Mouse (Mus musculus) limb, embryonic 15.5 days (tissue): ENCODE results near the gene Ppia. TPM values are rescaled to one million over a fixed set of nuclear protein-coding genes. Genes with fewer than 3 reads are reported as not detected.

Source experiments
- ATAC-seq: fragments of 200-750 bp; cut with Nextera tagmentation; 2 replicates; pipeline ENCODE4 v1.8.0; 2017; ENCODE audit warnings: low read depth, moderate TSS enrichment; ENCODE audit not compliant: insufficient number of reproducible peaks, low FRiP score, low TSS enrichment
- H3K27ac ChIP-seq: fragments of 300-500 bp; sonication (generic); 2 replicates; pipeline ENCODE4 v1.5.1; 2015; ENCODE audit warnings: moderate library complexity, mild to moderate bottlenecking, inconsistent platforms
- H3K27me3 ChIP-seq: fragments of 300-500 bp; sonication (generic); 2 replicates; pipeline ENCODE4 v1.6.1; 2015; ENCODE audit warnings: inconsistent platforms
- H3K36me3 ChIP-seq: fragments of 300-500 bp; sonication (generic); 2 replicates; pipeline ENCODE4 v1.6.1; 2015; ENCODE audit warnings: inconsistent platforms
- H3K4me1 ChIP-seq: fragments of 300-500 bp; sonication (generic); 2 replicates; pipeline ENCODE4 v1.6.1; 2015; ENCODE audit warnings: inconsistent platforms
- H3K4me2 ChIP-seq: fragments of 300-500 bp; sonication (generic); 2 replicates; pipeline ENCODE4 v1.6.1; 2015; ENCODE audit warnings: mild to moderate bottlenecking, inconsistent platforms
- H3K4me3 ChIP-seq: fragments of 300-500 bp; sonication (generic); 2 replicates; pipeline ENCODE4 v1.5.1; 2015; ENCODE audit warnings: mild to moderate bottlenecking, inconsistent platforms
- H3K9ac ChIP-seq: fragments of 300-500 bp; sonication (generic); 2 replicates; pipeline ENCODE4 v1.6.1; 2015; ENCODE audit warnings: inconsistent platforms
- H3K9me3 ChIP-seq: fragments of 300-500 bp; sonication (generic); 2 replicates; pipeline ENCODE4 v1.6.1; 2016; ENCODE audit warnings: inconsistent platforms
- WGBS: fragments of 180-500 bp; shearing (Covaris S2); methylation state at CpG from one replicate; pipeline ENCODE4 v1.1.7; 2015; 5-methylcytosine and 5-hydroxymethylcytosine counted together
- polyA plus RNA-seq: library from polyadenylated mRNA; unstranded; fragments of >200 nt; fragmentation: Nextera tagmentation; extraction: Ambion mirVana; gene quantifications from 2 replicates; pipeline ENCODE4 v1.2.1, GENCODE M21; 2015

Ppia gene
- polyA plus RNA-seq, 1 experiment from 2014 or later = 4,412 TPM

DNA sequence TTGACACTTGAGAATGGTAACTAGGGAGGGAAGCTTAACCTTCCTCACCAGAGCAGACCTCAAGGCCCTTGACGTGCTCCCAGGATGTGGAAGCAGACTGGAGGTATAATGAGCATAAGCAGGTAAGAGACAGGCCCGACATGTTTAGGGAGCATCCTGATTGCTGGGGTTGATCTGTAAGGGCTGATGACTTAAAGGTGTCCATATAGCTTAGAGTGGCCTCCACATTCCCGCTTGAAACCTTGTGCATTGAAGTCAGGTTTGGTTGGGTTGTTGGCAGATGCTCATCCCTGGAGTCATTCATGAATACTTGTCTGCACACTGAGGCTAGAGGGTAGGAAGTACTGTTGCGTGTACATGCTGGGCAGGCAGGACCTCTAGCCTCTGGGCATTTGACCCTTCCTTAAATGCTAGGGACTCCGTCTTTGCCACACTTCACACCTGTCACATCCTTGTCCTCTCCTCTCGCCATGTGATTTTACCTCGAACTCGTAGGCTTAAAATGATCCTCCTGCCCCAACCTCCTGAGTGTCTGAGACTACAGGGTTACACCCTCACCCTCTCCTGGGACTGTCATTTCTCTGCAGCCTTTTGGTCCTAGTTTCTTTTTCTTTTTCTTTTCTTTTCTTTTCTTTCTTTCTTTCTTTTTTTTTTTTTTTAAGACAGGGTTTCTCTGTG lies 24.7 kb upstream of the Ppia start:
- ATAC-seq = no peak
- Histone ChIP-seq H3K9ac (peak overlapping the region; percentile 67; the same call in 1 of the 2 replicates), H3K36me3 (peaks cover 25% of the 10 kb centered on the region), H3K27ac (no peak overlapping the region), H3K9me3 (no peaks in the 10 kb centered on the region), H3K4me3 (peak overlapping the region; percentile 84), H3K27me3 (no peaks in the 10 kb centered on the region), H3K4me1 (peaks cover 25% of the 10 kb centered on the region), H3K4me2 (peak overlapping the region; percentile 89)
- 79% methylated on average over 8 of the region's 8 CpGs for WGBS

- Histone ChIP-seq H3K4me1 (peaks cover 25% of the 10 kb centered on the region), H3K9me3 (no peaks in the 10 kb centered on the region), H3K4me2 (no peak overlapping the region), H3K36me3 (peaks cover 34% of the 10 kb centered on the region), H3K27ac (no peak overlapping the region), H3K27me3 (no peaks in the 10 kb centered on the region), H3K9ac (no peak overlapping the region), H3K4me3 (no peak overlapping the region)
- 83% methylated on average over 8 of the region's 8 CpGs for WGBS
- ATAC-seq = no peak
Observed at GRCm38 (mm10) chr11:6391516-6392276, 23.5 kb upstream of the Ppia start.

GRCm38 (mm10) chr11:6392857-6393256 lies 22.4 kb upstream of the Ppia start:
- H3K4me1 ChIP-seq = peaks cover 25% of the 10 kb centered on the region
- H3K27me3 ChIP-seq = no peaks in the 10 kb centered on the region
- no peak overlapping the region for H3K9ac ChIP-seq
- no peak overlapping the region for H3K4me3 ChIP-seq
- H3K4me2 ChIP-seq = no peak overlapping the region
- H3K9me3 ChIP-seq = no peaks in the 10 kb centered on the region
- 81% methylated on average over 6 of the region's 6 CpGs for WGBS
- H3K36me3 ChIP-seq = peaks cover 45% of the 10 kb centered on the region
- H3K27ac ChIP-seq = no peak overlapping the region
- no peak for ATAC-seq

DNA sequence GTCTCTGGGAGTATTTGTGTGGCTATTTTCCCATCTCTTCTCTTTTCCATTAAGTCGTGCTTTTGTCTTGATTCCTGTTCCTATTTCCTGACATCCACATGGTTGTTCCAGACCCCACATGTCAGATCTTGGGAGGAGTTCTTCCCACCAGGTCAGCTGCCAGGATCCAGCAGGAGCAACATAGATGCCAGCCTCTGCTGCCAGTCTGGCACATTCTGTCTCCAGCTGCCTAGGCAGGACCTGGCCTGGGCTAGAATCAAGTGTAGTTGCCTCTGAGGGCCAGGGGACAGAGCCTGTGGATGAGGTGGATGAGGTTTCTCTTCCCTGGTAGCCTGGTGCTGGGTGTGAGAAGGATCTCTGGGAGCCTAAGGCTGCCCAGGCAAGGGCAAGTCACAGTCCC lies 21.4 kb upstream of the Ppia start:
- peaks cover 55% of the 10 kb centered on the region for H3K36me3 ChIP-seq
- no peak overlapping the region for H3K4me2 ChIP-seq
- ATAC-seq = no peak
- no peak overlapping the region for H3K27ac ChIP-seq
- 93% methylated on average over 1 of the region's 1 CpGs for WGBS
- H3K9me3 ChIP-seq = no peaks in the 10 kb centered on the region
- H3K9ac ChIP-seq = no peak overlapping the region
- peaks cover 25% of the 10 kb centered on the region for H3K4me1 ChIP-seq
- no peak overlapping the region for H3K4me3 ChIP-seq
- H3K27me3 ChIP-seq = no peaks in the 10 kb centered on the region

- H3K27ac ChIP-seq = no peak overlapping the region
- no peak for ATAC-seq
- 88% methylated on average over 5 of the region's 5 CpGs for WGBS
- H3K4me1 ChIP-seq = peaks cover 14% of the 10 kb centered on the region
- no peak overlapping the region for H3K4me2 ChIP-seq
- H3K9me3 ChIP-seq = no peaks in the 10 kb centered on the region
- H3K27me3 ChIP-seq = no peaks in the 10 kb centered on the region
- no peak overlapping the region for H3K4me3 ChIP-seq
- no peak overlapping the region for H3K9ac ChIP-seq
- peaks cover 71% of the 10 kb centered on the region for H3K36me3 ChIP-seq
Observed at GRCm38 (mm10) chr11:6395565-6395964, 19.7 kb upstream of the Ppia start.

GRCm38 (mm10) chr11:6398141-6398540 lies 17.1 kb upstream of the Ppia start:
- H3K27ac ChIP-seq = no peak overlapping the region
- ATAC-seq = no peak
- H3K9me3 ChIP-seq = no peaks in the 10 kb centered on the region
- H3K4me1 ChIP-seq = 0 out of 2 replicates have a peak, but pooled peaks cover 5% of the 10 kb centered on the region
- H3K36me3 ChIP-seq = peaks cover 89% of the 10 kb centered on the region
- H3K4me3 ChIP-seq = no peak overlapping the region
- no peaks in the 10 kb centered on the region for H3K27me3 ChIP-seq
- 88% methylated on average over 10 of the region's 10 CpGs for WGBS
- no peak overlapping the region for H3K9ac ChIP-seq
- no peak overlapping the region for H3K4me2 ChIP-seq

DNA sequence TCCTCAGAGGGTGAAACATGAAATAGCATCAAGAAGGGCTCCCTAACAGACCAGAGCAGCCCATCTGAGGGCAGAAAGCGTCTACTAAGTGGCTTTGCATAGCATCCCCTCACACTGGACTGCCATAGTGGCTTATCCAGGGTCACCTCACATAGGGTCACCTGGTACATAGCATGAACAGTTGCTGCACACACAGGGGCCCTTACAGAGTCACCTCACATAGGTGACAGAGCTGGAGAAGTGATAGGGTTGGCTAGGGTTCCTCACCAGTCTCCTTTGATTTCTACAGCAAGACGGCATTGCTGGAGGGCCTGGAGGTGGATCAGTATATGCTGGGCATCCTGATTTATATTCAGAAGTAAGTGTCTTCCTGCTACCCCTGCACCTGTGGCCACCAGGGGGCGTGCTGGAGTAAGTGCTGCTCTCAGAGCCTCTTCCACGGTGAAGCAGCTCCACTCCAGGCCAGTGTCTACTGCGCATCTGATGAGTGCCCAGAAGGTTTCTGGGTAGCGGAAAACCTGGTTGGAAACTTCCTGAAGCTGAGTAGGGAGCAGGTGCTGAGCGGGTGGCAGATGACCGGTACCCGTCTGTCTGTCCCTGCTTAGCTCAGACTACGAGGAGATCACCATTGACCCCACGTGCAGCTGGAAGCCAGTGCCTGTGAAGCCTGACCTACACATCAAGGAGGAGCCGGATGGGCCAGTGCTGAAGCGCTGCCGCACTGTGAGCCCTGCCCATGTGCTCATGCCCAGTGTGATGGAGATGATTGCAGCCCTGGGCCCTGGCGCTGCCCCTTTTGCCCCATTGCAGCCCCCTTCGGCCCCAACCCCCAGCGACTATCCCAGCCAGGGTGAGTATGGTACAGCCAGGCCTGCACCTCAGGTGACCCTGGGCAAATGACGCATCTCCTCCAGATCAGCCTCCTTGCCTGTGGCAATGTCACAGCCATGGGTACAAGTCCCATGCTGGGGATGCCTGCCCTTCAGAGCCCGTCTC lies 12.4 kb upstream of the Ppia start:
- H3K27ac ChIP-seq = no peak overlapping the region
- no peak overlapping the region for H3K9ac ChIP-seq
- H3K4me3 ChIP-seq = no peak overlapping the region
- 88% methylated on average over 19 of the region's 19 CpGs for WGBS
- ATAC-seq = no peak
- peaks cover 43% of the 10 kb centered on the region for H3K4me1 ChIP-seq
- peaks cover 75% of the 10 kb centered on the region for H3K36me3 ChIP-seq
- no peaks in the 10 kb centered on the region for H3K9me3 ChIP-seq
- H3K4me2 ChIP-seq = no peak overlapping the region
- no peaks in the 10 kb centered on the region for H3K27me3 ChIP-seq

GRCm38 (mm10) chr11:6403830-6404405 lies 11.3 kb upstream of the Ppia start:
- Histone ChIP-seq H3K4me3 (no peak overlapping the region), H3K27ac (peak overlapping the region; percentile 94), H3K4me2 (no peak overlapping the region), H3K36me3 (peaks cover 64% of the 10 kb centered on the region), H3K9me3 (no peaks in the 10 kb centered on the region), H3K4me1 (peaks cover 43% of the 10 kb centered on the region), H3K27me3 (no peaks in the 10 kb centered on the region), H3K9ac (no peak overlapping the region)
- 89% methylated on average over 5 of the region's 5 CpGs for WGBS
- no peak for ATAC-seq

DNA sequence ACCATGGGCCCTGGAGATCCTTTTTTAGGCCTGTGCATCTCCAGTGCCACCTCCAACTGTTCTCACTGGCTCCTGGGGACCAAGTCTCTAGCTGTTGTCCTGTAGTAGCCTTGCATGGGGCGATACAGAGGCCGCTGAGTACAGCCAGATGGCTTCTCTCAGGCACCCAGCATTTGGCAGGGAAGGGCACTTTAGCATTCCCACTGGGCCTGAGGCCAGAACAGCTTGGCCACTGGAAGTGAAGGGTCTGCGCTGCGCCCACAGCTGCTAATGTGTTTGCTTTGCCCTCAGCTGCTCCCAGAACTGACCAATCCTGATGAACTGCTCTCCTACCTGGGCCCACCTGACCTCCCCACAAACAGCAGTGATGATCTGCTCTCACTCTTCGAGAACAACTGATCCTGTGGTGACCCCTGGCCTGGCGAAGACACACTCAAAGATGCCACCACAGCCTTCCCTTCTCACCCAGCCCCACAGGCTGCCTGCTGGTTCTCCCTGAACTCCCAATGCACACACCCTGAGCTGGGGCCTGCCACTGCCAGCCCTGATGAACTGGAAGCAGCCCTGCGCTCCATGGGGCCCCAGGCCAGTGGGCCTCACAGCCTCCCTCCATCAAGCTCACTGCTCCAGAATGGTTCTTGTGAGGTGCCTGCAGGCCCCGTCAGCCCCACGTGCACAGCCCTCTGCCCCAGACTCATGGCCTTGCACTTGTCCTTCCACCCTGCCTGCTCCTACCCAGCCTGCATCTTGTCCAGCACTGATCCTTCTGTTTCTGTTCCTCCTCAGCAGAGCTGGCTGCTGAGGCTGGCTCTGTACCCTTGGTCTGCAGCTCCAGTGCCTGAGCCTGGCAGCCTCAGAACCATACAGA lies 10.3 kb upstream of the Ppia start:
- Histone ChIP-seq H3K9ac (0 out of 2 replicates have a peak overlapping the region, but pooled peaks have one; percentile 26), H3K27me3 (no peaks in the 10 kb centered on the region), H3K4me1 (peaks cover 43% of the 10 kb centered on the region), H3K4me2 (no peak overlapping the region), H3K9me3 (no peaks in the 10 kb centered on the region), H3K36me3 (peaks cover 54% of the 10 kb centered on the region), H3K27ac (peak overlapping the region; percentile 94), H3K4me3 (no peak overlapping the region)
- 68% methylated on average over 9 of the region's 9 CpGs for WGBS
- no peak for ATAC-seq

- Histone ChIP-seq H3K9me3 (no peaks in the 10 kb centered on the region), H3K4me1 (peaks cover 43% of the 10 kb centered on the region), H3K4me3 (no peak overlapping the region), H3K36me3 (peaks cover 48% of the 10 kb centered on the region), H3K27ac (peak overlapping the region; percentile 94), H3K27me3 (no peaks in the 10 kb centered on the region), H3K9ac (0 out of 2 replicates have a peak overlapping the region, but pooled peaks have one; percentile 26), H3K4me2 (no peak overlapping the region)
- 25% methylated on average over 4 of the region's 4 CpGs for WGBS
- peak; percentile 66 for ATAC-seq
Observed at GRCm38 (mm10) chr11:6405591-6406081, 9.6 kb upstream of the Ppia start.
